Mouse (Mus musculus) adrenal gland, postnatal 10 days (tissue): ENCODE measurements at regions not wholly inside any gene's neighbourhood (a gene's known extent, or its start where the extent isn't known, plus 50 kb on each side); places are given as distances from the start of the nearest gene placed in this dataset.
A peak's percentile ranks its signal among the peaks of the same experiment; 100 is the strongest.
"Not testable (repeated sequence)": the region's sequence is repeated elsewhere in the genome, so short reads cannot be mapped to it uniquely, and the experiment has no call there.

ENCODE experiments used
- DNase-seq: peaks from one replicate; pipeline ENCODE4 v3.0.0; 2021; ENCODE audit warnings: mixed read lengths

DNA sequence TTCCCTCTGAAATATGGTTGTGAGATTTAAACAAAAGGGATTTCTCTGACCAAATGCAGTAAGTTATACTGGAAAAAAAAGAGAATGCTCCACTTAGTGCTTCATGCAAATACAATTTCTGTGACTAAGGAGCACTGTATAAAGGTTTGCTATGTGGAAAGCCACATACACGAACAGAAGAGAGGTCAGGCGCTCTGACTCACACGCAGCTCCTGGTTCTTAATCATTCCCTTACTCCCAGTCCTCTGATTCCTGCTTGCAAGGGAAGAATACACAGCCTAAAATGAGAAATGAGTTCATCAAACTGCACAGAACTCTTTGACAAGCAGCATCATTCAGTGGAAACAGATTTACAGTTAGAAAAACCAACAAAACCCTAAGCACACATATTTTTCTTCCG lies 406.8 kb downstream of the Gja1 start:
- no peak for DNase-seq

DNA sequence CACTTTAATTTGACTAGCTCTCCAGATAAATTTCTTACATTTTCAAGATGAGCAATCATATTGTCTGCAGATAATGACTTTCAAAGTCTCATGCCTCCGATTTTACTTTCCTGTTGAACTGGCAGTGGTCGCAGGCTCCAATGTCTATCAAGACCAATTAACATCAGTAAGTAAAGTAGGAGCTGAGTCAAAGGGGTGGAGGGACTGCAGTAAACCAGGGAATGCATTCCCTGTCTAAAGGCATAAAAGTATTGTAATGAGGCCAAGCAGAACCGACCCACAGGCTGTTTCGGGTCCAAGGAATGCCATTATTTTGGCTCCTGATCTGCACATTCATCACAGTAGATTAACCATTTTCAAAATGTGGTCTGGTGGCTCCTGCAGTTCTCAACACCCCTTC lies 411.0 kb downstream of the Gja1 start:
- DNase-seq = no peak

DNA sequence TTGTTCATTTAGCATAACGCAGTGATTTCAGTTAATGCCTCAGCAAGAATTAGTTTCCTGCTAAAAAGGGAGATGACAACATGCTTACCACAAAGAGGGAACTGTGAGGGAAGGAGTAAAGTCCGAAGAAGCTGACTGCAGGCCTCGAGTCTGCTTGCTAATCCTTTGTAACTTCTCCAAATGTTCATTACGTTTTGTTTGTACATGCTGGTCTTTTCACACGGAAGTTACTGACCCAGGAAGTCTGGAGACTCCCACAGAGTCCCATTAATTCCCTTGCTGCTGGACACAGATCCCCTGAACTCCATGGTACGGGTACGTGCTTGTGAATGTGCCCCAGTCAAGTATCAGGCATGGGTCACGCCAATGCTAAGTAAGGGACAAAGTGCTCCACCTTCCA lies 415.9 kb downstream of the Gja1 start:
- no peak for DNase-seq

DNA sequence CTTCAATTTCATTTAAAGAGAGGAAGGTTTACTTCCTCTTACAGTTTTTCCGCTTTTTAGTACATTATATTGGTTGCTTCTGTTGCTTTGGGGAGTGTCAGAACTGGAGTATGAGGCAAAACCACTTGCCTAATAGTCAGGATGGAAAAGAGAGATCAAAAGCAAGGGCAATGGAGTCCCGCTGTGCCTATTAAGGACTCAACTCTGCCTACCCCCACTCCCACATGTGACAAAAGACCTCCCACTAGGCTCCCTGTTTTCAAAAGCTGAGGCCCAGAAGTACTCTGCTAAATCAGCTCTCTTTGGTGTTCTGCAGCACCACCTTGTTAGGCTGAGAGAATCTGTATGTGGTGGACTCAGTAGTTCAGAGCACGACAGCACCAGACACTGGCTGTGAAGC lies 418.3 kb downstream of the Gja1 start:
- no peak for DNase-seq

DNA sequence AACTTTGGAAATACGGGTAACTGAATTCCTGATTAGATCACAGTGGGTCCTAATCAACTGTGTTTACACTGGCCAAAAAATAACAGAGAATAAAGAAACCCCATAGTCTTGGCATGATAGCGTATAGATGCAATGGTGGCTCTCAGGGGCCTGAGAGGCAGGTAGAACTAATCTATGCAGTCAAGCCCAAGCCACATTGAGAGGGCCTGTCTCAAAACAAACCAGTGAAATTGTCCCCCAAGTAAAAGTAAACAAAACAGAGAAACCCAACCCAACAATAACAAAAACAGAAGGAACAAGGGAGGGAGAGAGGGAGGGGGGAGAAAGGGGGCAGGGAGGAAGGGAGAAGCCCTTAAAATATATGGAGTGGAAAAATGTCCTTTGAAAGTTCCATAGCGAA lies 422.2 kb downstream of the Gja1 start:
- no peak for DNase-seq

DNA sequence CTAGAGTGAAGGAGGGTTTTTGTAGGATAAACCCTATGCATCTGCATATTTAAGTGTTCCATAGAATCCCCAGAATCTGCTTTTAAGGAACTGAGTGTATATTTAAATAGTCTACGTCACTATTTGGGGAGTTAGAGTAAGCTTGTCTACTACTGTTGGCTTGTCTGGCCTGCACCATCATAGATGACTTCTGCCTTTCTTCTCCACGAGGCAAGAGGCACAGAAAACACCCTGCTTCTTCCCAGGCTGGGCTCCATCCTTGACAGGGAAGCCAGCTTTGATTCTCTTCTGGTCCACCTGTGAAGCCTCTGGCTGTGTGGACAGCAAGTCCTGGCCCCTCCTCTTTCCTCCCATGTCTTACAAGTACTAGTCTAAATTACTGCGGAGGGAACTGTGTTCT lies 422.6 kb downstream of the Gja1 start:
- DNase-seq = no peak

DNA sequence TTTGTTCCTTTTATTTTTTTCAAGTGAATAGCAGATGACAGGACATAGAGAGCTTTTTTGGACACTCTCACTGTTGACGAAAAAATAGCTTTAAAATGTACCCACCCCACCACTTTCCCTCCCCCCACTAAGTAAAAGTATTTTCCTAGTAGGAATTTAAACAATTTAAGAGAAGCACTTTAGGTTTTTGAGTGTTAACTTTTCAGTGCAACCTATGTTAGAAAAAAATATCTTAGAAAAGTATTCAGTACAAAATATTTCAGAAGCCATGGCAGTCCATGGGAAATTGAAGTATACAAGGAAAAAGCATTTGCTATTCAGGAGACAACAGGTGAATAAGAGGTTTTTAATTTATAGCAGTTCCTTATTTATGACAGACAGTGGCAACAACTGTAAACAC lies 431.9 kb downstream of the Gja1 start:
- no peak for DNase-seq

DNA sequence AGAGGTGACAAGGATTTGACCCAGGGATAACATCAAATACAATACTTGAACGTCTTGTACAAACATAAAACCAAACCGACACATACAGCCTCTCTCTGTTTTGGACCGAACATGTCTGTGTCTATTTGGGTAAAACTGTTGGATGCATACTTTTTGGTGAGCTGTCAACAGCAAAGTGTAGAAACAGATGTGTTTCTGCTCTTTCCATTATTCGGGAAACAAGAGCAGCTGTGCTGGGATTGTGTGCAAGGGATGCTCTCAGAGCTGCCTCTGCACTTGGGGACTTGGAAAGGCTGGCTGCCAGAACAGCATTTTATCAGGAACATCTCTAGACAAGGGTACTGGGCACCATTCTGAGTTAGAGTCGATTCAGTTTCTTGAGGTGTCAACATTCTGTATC lies 445.0 kb downstream of the Gja1 start:
- no peak for DNase-seq

DNA sequence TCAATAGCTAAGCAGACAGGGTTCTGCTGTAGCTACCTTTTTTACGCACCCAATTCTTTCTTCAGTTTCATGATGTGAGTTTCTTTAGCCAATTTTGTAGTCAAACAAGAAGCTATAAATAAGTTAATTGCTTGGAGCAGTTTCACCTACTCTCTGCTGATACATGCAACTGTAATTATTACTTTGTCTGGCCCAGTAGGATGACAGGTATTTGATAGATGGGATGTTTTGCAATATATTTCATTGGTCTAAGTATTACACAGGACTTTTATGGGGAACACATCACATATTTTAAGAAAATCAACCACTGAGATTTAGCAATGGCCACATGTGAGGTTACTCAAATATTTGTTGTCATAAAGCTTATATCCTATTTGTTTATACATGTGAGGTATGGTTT lies 454.2 kb downstream of the Gja1 start:
- no peak for DNase-seq

DNA sequence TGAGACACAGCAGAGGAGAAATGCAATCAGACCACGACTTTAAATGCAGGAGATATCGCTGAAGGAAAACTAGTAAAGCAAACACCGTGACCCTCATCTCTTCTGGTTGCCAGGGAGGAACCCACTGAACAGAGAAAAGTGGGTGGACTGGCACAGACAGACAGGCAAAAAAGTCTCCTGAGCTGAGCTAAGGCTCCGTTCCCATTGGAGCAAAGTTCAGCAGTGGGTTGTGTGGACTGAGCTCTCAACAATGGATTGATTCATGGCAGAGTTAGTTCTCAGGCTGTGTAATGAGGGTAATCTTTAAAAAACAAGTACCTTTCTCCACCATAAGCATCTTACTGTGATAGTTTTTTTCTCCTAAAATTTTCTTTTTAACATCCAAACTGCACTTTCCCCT lies 454.8 kb downstream of the Gja1 start:
- DNase-seq = peak; percentile 38

DNA sequence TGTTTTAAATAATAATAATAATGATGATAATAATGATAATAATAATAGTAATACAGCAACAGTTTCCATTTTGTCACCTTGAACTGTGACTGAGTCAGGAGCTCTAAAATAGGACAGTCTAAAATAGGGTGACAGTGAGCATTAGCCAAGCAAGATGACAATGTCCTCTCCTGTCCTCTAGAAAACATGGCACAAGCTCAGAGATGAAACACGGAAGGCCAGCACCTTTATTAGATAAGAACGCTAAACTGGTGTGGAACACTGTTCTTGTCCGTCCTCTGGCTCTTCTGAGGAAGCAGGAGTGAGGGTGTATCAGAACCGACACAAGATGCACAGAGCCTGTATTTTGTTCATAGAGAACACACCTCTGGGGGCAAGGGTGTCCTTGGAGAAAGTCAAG lies 459.0 kb downstream of the Gja1 start:
- DNase-seq = no peak

DNA sequence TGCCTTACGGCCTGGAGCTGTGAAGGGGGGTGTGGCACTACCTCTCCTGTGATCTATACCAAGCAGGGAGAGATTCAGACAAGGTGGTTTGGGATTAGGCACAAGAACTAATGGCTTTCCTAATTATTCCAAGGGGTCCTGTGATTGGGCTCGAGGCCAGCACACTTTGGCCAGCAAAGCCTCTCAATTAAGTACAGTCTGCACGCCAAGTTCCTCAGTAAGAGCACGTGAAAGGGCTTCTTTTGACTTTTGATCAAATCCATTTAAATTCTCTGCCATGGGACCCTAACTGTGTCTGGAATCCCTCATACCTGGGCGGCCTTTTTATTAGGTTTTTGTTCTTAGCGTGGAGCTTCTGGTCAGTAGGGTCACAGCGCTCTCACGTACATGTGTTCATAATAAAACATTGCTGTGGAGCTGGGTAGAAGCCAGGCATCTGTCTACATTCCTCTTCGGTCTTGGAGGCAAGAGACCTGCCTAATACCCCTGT lies 461.9 kb downstream of the Gja1 start:
- no peak for DNase-seq

DNA sequence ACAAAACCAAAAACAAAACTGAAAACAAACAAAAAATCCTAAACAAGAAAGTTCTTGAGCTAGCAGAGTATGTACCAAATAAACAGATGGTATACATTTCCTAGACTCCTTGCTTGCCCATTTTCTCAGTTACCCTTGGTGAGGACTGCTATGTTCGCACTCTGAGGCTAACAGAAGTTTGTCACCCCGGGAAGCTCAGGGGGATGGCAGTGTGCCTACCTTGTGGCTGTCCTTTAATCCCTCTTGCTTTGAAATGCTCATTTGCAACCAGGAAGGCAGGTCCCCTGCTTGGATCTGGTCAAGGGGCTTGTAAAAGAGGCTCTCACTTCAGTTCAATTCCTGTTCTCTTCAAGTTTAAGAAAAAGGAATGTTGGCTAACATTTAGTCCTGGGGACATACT lies 462.4 kb downstream of the Gja1 start:
- no peak for DNase-seq

DNA sequence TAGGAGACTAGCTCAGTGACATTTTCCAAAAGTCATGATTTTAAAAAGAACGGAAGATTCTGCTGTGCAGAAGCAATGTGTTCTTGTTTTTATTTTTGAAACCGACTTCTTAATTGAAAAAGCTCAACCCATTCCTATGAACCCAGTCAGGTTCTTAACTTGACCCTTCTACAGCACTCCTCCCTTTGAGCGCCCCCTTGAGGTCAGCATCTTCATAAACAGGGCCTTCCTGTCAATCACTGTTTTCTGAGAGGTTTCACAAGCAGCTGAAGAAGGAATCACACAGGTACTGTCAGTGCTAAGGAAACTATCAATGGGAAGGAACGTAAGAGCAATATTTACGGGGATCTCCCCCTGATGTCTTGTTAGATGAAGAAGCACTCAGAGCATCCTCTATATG lies 463.6 kb downstream of the Gja1 start:
- DNase-seq = peak; percentile 57

DNA sequence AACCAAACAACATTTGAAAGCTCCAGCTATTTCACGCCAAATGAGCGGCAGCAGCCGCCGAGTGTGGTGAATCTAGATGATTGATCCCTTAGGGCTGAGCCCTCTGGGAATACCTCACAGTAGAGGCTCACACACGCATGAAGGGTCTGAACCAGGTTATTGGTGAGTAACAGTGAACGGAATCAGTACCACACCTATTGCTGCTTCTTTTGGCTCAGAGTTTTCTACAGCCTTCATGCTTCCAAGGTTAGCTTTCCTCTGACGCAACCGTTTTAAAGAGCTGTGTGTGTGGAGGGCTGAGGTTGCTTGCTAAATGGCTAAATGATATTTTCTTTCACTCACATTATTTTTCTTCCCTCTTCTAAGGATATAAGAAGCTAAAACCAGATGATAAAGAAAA lies 464.4 kb downstream of the Gja1 start:
- DNase-seq = peak; percentile 27

DNA sequence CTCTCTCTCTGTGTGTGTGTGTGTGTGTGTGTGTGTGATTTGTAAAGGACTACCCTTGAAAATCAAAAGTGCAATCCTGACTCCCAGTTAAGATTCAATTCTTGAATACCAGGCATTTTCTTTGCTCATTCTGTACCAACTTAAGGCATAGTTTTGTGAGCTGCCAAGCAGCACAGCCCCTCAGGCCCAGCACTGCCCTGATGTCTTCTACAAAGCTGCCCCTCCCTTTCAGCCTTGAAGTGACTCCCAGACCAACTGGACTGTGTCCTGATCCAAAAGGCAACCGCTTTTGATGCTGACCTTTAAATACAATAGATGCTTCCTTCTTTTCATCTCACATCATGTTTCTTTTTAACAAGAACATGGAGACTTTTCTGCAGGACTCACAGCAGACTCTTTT lies 464.8 kb downstream of the Gja1 start:
- no peak for DNase-seq

DNA sequence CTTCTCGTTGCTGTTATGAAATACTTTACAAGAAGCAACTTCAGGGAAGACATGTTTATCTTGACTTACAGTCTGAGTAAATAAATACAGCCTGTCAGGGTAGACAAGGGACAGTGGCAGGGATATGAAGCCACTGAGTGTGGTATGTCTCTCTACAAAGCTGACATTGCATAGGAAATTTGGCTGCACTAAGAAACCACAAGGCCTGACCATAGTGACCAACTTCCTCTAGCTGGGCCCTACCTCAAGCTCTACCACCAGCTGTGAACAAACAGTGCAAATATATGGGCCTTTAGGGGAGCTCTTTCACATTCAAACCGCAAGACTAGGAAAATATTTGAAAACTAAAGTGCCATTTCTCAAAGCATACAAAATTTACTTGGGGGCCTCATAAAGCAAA lies 475.4 kb downstream of the Gja1 start:
- DNase-seq = no peak

DNA sequence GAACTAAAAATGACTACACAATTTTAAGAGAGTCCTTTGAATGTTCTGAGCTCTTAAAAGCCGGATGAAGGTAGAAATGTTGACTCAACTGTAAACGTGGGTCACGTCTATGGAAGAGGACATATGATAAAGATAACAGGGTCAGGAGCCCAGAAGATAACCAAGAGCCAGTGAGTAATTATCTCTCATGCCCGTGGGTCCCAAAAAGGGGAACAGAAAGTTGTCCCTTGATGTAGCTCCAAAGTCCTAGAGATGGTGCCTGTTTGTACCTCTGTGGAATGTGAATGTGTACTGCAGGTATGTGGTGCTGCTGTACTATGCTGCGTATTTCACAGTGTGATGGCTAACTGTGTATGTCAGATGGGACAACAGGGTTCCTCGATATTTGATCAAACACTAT lies 479.1 kb downstream of the Gja1 start:
- DNase-seq = no peak

DNA sequence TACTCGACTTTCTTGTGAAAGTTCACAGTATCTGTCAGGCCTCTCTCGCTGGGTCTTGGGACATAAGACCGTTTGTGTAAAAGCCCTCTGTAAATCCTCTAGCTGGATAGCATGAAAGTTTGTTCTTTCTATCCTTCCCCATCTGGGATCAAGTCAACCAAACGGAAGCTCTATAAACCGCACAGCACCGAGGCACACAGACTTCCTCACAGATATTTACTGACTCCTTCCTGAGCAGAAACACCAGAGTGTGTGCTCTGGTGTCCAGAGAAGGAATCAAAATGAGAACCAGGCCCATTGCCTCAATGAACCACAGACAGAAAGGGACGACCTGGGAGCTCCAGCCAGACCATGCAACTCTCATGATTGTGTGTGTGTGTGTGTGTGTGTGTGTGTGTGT lies 502.6 kb downstream of the Gja1 start:
- no peak for DNase-seq

DNA sequence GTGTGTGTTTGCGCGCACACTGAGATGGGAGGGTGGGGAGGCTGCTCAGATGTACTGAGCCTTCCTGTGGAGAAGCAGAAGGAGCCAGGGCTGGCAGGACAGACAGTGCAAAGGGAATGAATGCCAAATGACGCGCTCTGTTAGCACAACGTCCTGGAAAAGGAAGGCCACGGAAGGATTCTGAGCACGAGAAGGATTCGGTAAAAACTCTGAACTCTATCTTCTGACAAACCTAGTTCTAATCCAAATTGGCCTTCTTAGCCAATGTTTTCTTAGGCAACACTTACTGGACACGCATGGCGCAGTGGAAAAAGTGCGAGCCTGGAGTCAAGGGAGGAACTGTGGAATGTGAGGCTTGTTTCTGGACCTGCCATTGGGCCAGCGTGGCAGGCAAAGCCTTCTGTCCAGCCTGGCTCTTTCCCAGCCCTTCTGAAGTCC lies 503.0 kb downstream of the Gja1 start:
- DNase-seq = peak; percentile 30

DNA sequence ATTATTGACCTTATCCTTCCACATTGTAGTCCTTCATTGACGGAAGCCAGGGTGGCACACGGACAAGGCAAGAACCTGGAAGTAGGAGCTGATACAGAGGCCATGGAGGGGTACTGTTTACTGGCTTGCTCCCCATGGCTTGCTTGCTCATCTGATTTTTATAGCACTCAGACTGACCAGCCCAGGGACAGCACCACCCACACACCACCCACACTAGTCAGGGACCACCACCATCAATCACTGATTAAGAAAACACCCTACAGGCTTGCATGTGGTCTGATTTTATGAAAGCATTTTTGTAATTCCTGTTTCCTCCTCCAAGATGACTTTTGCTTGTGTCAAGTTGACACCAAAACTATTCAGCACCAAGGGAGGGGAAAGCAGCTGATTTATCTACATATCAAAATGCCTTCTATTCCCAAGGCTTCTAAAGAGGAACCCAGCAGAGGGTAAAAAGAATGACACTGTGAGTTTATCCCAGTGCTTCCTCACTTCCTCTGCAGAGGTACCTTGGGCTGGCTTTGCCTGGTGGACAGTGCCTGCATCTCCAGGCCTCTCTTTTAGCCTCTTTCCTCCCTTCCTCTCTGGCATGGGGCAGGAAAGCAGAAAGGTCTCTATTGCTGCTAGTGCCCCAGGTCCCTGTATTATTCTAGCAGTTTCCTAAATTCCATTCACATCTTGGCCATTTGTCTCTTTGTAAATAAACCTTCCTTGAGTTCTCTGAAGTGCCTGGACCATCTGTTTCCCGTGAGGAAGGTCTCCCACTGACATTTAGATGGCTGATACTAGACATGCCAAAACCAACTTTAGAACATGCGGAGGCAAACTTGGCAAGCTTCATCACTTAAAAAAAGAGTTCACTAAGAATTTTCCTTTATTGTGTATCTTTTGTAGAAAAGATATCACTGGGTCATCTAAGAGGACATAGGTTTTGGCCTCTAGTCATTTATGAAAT lies 507.6 kb downstream of the Gja1 start:
- DNase-seq = no peak

DNA sequence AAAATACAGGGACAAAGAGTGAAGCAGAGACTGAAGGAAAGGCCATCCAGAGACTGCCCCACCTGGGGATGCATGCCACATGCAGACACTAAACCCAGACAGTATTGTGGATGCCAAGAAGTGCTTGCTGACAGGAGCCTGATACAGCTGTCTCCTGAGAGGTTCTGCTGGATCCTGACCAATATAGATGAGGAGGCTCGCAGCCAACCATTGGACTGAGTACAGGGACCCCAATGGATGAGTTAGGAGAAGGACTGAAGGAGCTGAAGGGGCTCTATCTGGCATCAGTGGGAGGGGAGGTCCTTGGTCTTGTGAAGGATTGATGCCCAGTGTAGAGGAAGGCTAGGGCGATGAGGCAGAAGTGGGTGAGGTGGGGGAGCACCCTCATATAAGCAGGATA lies 514.4 kb downstream of the Gja1 start:
- DNase-seq = not testable (repeated sequence)

DNA sequence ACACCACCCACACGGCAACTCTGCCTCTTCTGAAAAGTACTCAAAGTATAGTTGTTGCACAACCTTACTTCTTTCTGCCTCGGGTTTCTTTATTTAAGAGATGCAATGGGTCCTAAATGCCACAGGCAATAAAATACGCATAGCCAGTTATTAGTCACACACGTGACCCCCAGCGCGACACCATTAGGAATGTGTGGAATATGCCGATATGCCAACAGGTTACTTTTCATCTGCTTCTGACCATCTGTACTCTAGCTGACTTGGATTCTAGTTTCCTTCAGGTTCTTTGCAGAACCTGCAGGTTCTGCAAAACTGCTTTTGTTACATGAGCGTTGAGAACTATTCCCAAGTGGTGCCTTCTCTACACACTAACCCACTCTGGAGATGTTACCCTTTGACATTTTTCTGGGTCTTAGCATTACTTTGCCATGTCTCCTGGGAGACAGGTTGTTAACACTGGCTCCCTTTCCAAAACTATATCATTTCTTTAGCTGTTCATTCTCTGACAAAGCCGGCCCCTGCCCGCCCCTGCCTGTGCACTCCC lies 515.6 kb downstream of the Gja1 start:
- DNase-seq = no peak

DNA sequence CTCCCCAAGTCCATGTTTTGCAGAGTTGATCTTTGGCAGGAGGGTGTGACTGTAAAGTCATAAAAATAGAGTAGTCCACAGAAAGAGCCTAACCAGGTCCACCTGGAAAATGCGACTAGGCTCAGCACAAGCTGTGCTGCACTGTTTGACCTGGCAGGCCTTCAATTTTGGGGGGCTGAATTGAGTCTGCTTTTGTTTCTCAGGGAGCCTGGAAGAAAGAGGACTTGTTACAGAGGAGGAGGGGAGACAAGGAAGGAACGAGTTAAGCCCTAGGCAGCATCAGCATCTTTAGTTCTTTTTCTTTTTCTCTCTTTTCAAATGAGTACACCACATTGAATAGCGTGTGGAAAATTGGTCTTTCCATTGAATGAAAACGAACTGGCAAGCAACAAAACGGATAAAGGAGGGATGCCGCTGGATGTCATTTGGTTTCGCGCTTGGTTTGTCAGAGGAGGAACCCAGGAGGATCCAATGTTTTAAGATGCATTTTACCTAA lies 516.1 kb downstream of the Gja1 start:
- DNase-seq = no peak
